Mouse (Mus musculus): Measurements from ENCODE around the gene Hoxb3. TPM values are rescaled to one million over a fixed set of nuclear protein-coding genes. Genes with fewer than 3 reads are reported as not detected.

Hoxb3 gene
- polyA plus RNA-seq, 1 experiment from 2014 or later, result 14.5 TPM

DNA sequence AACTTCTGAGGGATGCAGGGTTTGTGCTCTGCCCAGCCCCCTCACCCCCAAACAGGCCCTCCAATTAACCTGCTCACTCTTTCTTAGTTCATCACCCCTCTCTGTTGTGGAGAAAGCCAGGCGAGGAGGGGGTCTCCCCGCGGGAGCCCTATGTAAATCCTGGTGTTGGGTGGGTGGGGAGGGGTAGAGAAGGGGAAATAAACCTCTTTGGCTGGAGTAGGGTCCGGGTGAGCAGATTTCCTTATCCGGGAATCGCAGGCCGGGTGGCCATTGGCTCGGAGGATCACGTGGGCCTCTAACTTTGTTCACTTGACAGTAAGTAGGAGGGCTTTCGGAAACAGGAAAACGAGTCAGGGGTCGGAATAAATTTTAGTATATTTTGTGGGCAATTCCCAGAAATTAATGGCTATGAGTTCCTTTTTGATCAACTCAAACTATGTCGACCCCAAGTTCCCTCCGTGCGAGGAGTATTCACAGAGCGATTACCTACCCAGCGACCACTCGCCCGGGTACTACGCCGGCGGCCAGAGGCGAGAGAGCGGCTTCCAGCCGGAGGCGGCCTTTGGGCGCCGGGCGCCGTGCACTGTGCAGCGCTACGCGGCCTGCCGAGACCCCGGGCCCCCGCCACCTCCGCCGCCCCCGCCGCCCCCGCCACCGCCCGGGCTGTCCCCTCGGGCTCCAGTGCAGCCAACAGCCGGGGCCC is 4.6 kb upstream of the Hoxb3 start:
- under 1% methylated on average over 37 of the region's 45 CpGs for WGBS
- H3K9ac ChIP-seq, result peak overlapping the region; percentile 99
- H3K9me3 ChIP-seq, result no peaks in the 10 kb centered on the region
- H3K27ac ChIP-seq, result peak overlapping the region; percentile 100
- peak overlapping the region; percentile 83 for H3K4me2 ChIP-seq
- peak; percentile 79 for ATAC-seq (ENCODE audit: low FRiP score)
- no peaks in the 10 kb centered on the region for H3K36me3 ChIP-seq
- H3K4me3 ChIP-seq, result peak overlapping the region; percentile 57
- peaks cover 87% of the 10 kb centered on the region for H3K27me3 ChIP-seq
- H3K4me1 ChIP-seq (replicated peaks), result peaks cover 3% of the 10 kb centered on the region

DNA sequence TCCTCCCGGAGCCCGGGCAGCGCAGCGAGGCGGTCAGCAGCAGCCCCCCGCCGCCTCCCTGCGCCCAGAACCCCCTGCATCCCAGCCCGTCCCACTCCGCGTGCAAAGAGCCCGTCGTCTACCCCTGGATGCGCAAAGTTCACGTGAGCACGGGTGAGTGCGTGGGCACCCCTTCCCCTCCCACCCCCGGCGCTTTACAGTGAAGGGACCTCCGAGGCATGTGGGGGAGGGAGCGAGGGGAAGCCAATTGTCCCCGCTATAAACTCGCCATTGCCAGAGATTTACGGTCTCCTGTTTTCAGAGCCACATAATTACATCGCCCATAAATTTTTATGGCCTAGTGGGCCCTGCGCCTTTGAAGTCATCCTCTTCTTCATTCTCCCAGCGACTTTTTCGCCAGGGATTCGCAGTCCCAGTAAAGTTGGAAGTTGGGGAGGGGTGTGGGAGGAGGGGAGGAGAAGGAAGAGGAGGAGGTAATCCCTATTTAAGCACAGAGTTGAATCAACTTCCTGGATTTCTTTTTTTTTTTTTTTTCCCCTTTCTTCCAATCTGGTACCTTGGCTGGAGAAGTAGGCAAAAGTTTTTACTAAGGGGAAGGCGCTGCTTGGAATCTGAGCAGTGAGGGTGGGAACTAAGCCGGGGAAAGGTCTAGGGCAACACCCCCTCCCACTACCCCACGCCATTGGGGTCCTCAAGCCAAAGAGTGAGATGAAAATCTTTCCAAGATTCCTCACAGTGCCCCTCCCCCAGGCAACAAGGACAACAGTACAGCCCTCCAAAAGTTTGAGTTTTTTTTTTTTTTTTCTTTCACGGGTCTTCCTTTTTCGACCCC is 3.8 kb upstream of the Hoxb3 start:
- Histone ChIP-seq H3K27ac (peak overlapping the region; percentile 100), H3K36me3 (no peaks in the 10 kb centered on the region), H3K4me2 (peak overlapping the region; percentile 83), H3K9me3 (no peaks in the 10 kb centered on the region), H3K4me1 (replicated peaks) (peaks cover 3% of the 10 kb centered on the region), H3K9ac (peak overlapping the region; percentile 99), H3K27me3 (peaks cover 88% of the 10 kb centered on the region), H3K4me3 (peak overlapping the region; percentile 57)
- ATAC-seq (ENCODE audit: low FRiP score), result peak; percentile 61
- WGBS, result 0% methylated on average over 28 of the region's 34 CpGs

DNA sequence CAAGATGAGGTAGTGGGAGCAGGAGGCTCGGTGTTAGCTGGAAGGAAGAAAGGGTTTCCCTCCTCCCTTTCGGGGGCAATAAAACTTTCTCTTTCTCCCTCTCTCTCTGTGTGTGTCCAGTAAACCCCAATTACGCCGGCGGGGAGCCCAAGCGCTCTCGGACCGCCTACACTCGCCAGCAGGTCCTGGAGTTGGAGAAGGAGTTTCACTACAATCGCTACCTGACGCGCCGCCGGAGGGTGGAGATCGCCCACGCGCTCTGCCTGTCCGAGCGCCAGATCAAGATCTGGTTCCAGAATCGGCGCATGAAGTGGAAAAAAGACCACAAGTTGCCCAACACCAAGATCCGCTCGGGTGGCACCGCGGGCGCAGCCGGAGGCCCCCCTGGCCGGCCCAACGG is 3.2 kb upstream of the Hoxb3 start:
- peaks cover 87% of the 10 kb centered on the region for H3K27me3 ChIP-seq
- peak overlapping the region; percentile 57 for H3K4me3 ChIP-seq
- H3K4me1 ChIP-seq (replicated peaks), result peaks cover 3% of the 10 kb centered on the region
- no peak for ATAC-seq (ENCODE audit: low FRiP score)
- H3K27ac ChIP-seq, result peak overlapping the region; percentile 100
- H3K9me3 ChIP-seq, result no peaks in the 10 kb centered on the region
- no peaks in the 10 kb centered on the region for H3K36me3 ChIP-seq
- peak overlapping the region; percentile 83 for H3K4me2 ChIP-seq
- under 1% methylated on average over 29 of the region's 29 CpGs for WGBS
- H3K9ac ChIP-seq, result peak overlapping the region; percentile 99

DNA sequence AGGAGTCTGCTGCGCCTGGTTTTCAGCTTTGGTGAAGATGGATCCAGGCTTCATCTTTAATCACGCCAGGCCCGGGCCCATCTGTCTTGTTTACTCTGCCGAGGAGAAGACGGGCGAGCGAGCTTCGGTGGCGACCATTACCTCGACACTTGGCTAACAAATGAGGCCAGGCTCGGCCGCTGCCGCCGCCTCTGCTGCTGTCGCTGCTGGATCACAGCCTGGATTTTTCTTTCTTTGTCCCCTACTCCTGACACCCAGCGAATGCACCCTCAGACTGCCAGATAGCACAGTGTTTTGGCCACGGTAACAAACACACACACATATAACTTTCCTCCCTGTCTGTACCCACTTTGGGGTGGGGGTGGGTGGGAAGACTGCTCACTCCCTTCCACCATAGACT is 2.4 kb upstream of the Hoxb3 start:
- H3K36me3 ChIP-seq, result no peaks in the 10 kb centered on the region
- peak overlapping the region; percentile 57 for H3K4me3 ChIP-seq
- H3K9me3 ChIP-seq, result no peaks in the 10 kb centered on the region
- 5% methylated on average over 17 of the region's 17 CpGs for WGBS
- peaks cover 87% of the 10 kb centered on the region for H3K27me3 ChIP-seq
- ATAC-seq (ENCODE audit: low FRiP score), result no peak
- peaks cover 3% of the 10 kb centered on the region for H3K4me1 ChIP-seq (replicated peaks)
- H3K4me2 ChIP-seq, result peak overlapping the region; percentile 83
- H3K27ac ChIP-seq, result peak overlapping the region; percentile 100
- H3K9ac ChIP-seq, result peak overlapping the region; percentile 99

DNA sequence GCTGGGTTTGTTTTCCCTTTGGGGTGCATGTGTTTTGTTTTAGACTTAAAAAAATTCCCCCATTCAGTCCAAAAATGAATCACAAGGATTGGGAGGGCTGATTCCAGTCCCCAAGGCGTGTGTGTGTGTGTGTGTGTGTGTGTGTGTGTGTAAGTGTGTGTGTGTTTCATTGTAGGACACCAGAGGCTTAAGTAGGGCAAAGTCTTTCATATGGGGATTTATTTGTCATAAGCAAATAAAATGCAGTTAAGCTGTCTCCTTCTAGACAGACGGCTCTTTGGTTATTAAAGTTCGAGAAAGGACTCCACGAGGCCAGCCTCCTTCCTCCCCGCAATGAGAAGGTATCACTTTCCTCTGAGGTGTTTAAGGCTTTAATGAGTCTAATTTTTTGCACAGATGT is 1.3 kb upstream of the Hoxb3 start:
- peak overlapping the region; percentile 57 for H3K4me3 ChIP-seq
- H3K27me3 ChIP-seq, result peaks cover 89% of the 10 kb centered on the region
- peak overlapping the region; percentile 99 for H3K9ac ChIP-seq
- peak overlapping the region; percentile 100 for H3K27ac ChIP-seq
- H3K9me3 ChIP-seq, result no peaks in the 10 kb centered on the region
- peaks cover 6% of the 10 kb centered on the region for H3K4me1 ChIP-seq (replicated peaks)
- no peak for ATAC-seq (ENCODE audit: low FRiP score)
- peak overlapping the region; percentile 83 for H3K4me2 ChIP-seq
- H3K36me3 ChIP-seq, result no peaks in the 10 kb centered on the region
- WGBS, result 8% methylated on average over 5 of the region's 5 CpGs

DNA sequence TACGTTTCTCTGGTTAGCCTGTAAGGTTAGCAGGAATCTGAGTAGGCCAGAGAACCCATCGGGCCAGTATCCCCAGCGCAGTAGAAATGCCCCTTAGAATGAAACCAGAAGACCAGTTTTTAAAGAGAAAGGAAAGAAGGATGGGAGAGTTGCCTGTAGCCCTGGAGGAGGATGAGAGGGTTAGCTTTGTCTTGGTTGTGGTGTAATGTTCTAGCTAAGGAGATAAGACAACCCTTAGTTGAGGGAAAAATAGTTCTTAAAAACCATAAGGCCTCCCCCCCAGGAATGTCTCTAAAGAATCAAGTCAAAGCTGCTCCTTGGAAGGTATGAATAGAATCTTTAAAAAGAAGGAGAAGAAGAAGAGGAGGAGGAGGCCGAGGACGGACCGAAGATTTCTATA is 388 bp upstream of the Hoxb3 start:
- H3K4me3 ChIP-seq, result peak overlapping the region; percentile 57
- no peaks in the 10 kb centered on the region for H3K36me3 ChIP-seq
- H3K9me3 ChIP-seq, result no peaks in the 10 kb centered on the region
- peaks cover 13% of the 10 kb centered on the region for H3K4me1 ChIP-seq (replicated peaks)
- peak overlapping the region; percentile 83 for H3K4me2 ChIP-seq
- 2% methylated on average over 6 of the region's 6 CpGs for WGBS
- H3K27me3 ChIP-seq, result peaks cover 92% of the 10 kb centered on the region
- H3K9ac ChIP-seq, result peak overlapping the region; percentile 99
- ATAC-seq (ENCODE audit: low FRiP score), result no peak
- H3K27ac ChIP-seq, result peak overlapping the region; percentile 100

DNA sequence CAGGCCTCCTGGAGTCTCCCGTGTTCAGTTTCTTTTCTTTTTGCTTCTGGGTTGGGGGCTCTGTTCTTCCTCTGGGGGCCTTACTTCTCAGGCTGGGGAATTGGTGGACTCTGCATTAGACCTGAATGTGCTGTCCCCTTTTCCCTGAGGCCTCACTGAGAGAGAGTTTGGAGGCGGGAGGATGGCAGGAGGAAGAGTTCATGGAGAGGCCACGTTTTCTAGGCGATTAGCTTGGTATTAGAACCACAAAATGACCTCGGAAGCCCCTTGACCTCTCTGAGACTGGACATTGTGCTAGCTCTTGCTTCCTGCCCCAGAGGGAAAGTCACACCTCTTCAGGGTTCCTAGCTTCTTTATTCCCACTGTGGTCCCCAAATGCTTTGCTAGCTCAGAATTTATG is 999 bp downstream of the Hoxb3 start:
- Histone ChIP-seq H3K27me3 (peaks cover 95% of the 10 kb centered on the region), H3K4me1 (replicated peaks) (peaks cover 10% of the 10 kb centered on the region; the same call in 1 of the 2 replicates)
- no peak for ATAC-seq (ENCODE audit: low FRiP score)

DNA sequence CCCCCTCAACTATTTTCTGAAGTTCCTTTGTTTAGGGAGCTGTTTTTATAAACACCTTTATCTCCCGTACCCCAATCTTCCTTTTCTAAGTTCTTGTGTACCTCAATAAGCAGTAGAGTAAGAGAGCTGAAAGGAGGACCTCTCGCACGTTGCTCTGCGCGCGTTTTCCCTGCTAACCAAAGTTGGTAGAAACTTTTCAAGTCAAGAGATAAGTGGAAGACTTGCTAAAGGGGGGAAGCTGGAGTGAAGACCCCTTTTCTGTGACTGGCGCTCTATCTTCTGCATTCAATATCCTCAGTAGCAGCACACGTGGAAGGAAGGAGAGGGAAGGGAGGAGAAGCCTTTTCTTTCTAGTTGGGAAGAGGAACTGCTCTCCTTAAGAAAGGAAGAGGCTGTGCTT is 1.8 kb downstream of the Hoxb3 start:
- H3K4me1 ChIP-seq (replicated peaks), result peaks cover 11% of the 10 kb centered on the region; the same call in 1 of the 2 replicates
- peak overlapping the region; percentile 83 for H3K4me2 ChIP-seq
- peaks cover 95% of the 10 kb centered on the region for H3K27me3 ChIP-seq
- H3K9ac ChIP-seq, result peak overlapping the region; percentile 99
- H3K27ac ChIP-seq, result peak overlapping the region; percentile 100
- ATAC-seq (ENCODE audit: low FRiP score), result no peak
- no peaks in the 10 kb centered on the region for H3K9me3 ChIP-seq
- WGBS, result 2% methylated on average over 8 of the region's 8 CpGs
- no peaks in the 10 kb centered on the region for H3K36me3 ChIP-seq
- peak overlapping the region; percentile 57 for H3K4me3 ChIP-seq

More for the DNA sequence above, 999 bp downstream of the Hoxb3 start:
- Histone ChIP-seq H3K4me2 (peak overlapping the region; percentile 83), H3K9me3 (no peaks in the 10 kb centered on the region), H3K36me3 (no peaks in the 10 kb centered on the region), H3K9ac (peak overlapping the region; percentile 99), H3K4me3 (peak overlapping the region; percentile 57), H3K27ac (peak overlapping the region; percentile 100)
- 1% methylated on average over 5 of the region's 5 CpGs for WGBS

DNA sequence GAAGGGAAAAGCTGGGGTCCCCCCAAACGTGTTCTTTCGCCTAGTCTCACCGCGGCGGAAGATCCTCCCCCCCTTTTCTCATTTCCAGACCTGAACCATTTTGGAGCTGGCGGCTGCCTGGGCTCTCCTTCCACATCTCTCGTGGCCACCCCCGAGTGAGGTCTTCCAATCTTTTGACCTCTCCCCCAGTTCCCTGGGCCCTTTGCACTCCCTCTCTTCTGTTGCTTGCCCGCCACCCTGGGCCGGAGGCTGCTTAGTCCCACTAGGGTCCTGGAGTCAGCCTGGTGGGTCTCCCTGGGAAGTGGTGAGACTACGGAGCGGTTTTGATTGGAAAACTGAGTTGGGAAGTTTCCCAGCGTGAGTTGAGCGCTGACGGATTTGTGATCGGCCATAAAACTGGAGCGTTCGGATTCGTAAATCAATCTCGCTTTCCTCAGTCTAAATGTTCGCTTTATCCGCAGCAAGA is 2.7 kb downstream of the Hoxb3 start:
- Histone ChIP-seq H3K4me1 (replicated peaks) (peaks cover 16% of the 10 kb centered on the region), H3K27me3 (peaks cover 97% of the 10 kb centered on the region), H3K9ac (peak overlapping the region; percentile 99), H3K4me2 (peak overlapping the region; percentile 83), H3K9me3 (no peaks in the 10 kb centered on the region), H3K4me3 (peak overlapping the region; percentile 57), H3K36me3 (no peaks in the 10 kb centered on the region), H3K27ac (peak overlapping the region; percentile 100)
- ATAC-seq (ENCODE audit: low FRiP score), result no peak
- WGBS, result under 1% methylated on average over 22 of the region's 22 CpGs

DNA sequence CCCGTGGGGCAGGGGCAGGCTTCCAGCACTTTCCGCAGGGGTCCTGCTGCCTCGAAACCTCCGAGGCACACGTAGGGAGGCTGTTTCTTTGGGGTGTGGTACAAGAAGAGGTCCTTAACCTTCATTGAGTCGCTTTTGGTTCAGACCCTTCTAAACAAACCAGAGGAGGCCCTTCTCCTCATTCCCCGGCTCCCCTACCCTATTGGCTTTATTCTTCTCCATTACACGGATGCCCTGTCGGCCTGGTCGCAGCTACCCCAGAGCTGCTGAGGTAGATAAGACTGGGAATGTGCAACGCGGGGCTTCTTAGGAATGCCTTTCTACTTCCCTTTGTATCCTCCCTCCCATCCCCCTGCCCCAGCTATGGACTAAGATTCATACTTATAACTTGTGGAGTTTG is 3.6 kb downstream of the Hoxb3 start:
- Histone ChIP-seq H3K9ac (peak overlapping the region; percentile 99), H3K27ac (peak overlapping the region; percentile 100), H3K4me1 (replicated peaks) (peaks cover 21% of the 10 kb centered on the region), H3K4me2 (peak overlapping the region; percentile 83), H3K9me3 (no peaks in the 10 kb centered on the region), H3K36me3 (no peaks in the 10 kb centered on the region), H3K4me3 (peak overlapping the region; percentile 57), H3K27me3 (peaks cover 97% of the 10 kb centered on the region)
- WGBS, result under 1% methylated on average over 12 of the region's 12 CpGs
- ATAC-seq (ENCODE audit: low FRiP score), result no peak

DNA sequence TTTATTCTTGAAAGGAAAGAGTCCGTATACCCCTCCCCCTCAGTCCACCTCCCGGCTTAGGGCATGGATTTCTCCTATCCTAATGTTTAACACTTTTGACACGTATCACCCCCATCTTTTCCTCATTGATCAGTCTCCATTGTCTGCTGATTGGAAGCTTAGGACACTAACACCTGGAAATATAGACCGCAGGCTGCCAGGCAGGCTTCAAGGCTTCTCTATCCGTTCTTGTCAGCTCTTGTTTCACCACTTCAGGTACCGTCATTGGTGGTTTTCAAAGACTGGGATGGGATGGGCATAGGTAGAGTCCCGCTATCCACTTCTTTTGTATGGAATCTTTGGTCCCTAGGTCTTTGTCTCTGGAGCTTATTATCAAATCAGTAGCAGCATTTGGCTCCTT is 4.0 kb downstream of the Hoxb3 start:
- 4% methylated on average over 7 of the region's 7 CpGs for WGBS
- ATAC-seq (ENCODE audit: low FRiP score), result no peak
- no peaks in the 10 kb centered on the region for H3K36me3 ChIP-seq
- H3K9ac ChIP-seq, result peak overlapping the region; percentile 99
- peaks cover 97% of the 10 kb centered on the region for H3K27me3 ChIP-seq
- peaks cover 23% of the 10 kb centered on the region for H3K4me1 ChIP-seq (replicated peaks)
- H3K27ac ChIP-seq, result peak overlapping the region; percentile 100
- H3K4me3 ChIP-seq, result peak overlapping the region; percentile 57
- H3K4me2 ChIP-seq, result peak overlapping the region; percentile 83
- no peaks in the 10 kb centered on the region for H3K9me3 ChIP-seq

DNA sequence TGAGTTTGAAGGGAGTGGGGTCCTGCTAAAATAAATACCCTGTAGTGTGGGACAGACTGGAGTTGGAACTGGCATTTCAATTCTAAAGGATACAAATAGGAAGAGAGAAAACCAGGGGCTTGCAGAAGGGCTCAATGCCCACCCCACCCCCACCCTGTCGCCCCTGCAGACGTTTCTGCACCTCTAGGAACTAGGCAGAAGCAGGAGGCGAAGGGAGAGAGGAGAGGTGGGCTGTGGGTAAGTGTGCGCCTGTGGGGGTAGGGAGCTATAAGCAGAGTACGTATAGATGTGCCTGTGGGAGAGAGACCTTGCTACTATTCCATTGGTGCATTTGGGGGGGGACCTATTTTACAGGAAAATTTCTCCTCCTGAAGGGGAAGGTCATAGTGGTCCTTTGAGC is 4.6 kb downstream of the Hoxb3 start:
- peak; percentile 62 for ATAC-seq (ENCODE audit: low FRiP score)

More for the DNA sequence above, 4.6 kb downstream of the Hoxb3 start:
- peak overlapping the region; percentile 99 for H3K9ac ChIP-seq
- H3K36me3 ChIP-seq, result no peaks in the 10 kb centered on the region
- H3K27ac ChIP-seq, result peak overlapping the region; percentile 100
- peaks cover 23% of the 10 kb centered on the region for H3K4me1 ChIP-seq (replicated peaks)
- peak overlapping the region; percentile 57 for H3K4me3 ChIP-seq
- H3K9me3 ChIP-seq, result no peaks in the 10 kb centered on the region
- peak overlapping the region; percentile 83 for H3K4me2 ChIP-seq
- WGBS, result 3% methylated on average over 5 of the region's 5 CpGs
- peaks cover 97% of the 10 kb centered on the region for H3K27me3 ChIP-seq

Data from hindbrain, embryonic 13.5 days (tissue).